Mouse (Mus musculus): ENCODE data around the gene Cfap161.

Cfap161 gene

GRCm38 (mm10) chr7:83794705-83795104 is at the start of gene Cfap161:
Gene Cfap161 (minus strand): TSS chr7:83794880.
- in situ Hi-C loops (cut with MboI, MseI): no loop called here

GRCm38 (mm10) chr7:83842486-83843259 is 48.0 kb upstream of the Cfap161 start:
- in situ Hi-C loops (cut with MboI, MseI): no loop called here

DNA sequence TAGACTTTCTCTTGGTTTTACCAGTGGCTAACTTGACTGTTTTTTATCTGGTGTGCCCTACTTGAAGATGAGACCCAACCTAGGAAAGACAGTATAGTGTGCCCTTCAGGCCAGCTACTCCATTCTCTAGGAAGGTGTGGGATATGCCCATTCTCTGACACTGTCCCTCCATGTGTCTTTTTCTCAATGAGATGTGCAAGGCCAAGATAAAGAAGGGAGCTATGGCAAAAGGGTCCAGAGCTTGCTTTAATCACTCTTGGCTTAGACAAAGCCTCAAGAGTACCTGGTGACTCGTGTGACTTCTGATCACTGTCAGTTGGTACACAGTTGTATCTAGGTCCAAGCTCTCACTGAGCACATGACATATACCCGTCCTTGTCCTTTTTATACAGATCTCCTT is 45.4 kb upstream of the Cfap161 start:
- in situ Hi-C loops (cut with MboI, MseI): no loop called here

DNA sequence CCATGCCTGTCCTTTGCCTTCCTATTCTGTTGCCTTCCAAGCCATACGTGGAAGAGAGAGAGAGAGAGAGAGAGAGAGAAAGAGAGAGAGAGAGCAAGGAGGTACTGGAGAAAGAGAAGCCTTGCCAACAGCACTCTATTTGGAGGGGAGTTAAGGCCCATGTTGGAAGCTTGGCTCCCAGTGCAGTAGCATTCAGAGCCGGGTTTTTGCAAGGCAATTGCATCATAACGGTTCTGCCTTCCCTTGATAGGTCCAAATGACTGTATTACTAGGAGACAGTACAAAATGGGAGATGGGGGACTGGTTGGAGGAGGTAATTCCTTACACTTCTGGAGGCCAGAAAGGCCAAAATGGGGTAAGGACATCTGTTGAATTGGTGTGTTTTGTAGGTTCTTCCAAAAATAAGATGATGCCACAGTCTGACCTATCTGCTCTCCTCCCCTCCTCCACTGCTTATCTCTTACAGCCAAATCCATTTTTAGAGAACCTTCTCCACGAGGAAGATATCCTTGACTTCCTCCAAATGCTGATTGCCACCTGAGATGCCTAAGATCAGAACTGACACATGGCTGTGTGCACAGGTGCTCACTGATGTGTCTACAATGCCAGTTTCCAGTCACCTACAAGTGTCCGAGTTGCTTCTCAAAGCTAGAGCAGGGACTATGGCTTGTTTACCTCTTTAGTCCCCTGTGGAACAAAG is 44.0 kb upstream of the Cfap161 start:
- in situ Hi-C loops (cut with MboI, MseI): no loop called here

DNA sequence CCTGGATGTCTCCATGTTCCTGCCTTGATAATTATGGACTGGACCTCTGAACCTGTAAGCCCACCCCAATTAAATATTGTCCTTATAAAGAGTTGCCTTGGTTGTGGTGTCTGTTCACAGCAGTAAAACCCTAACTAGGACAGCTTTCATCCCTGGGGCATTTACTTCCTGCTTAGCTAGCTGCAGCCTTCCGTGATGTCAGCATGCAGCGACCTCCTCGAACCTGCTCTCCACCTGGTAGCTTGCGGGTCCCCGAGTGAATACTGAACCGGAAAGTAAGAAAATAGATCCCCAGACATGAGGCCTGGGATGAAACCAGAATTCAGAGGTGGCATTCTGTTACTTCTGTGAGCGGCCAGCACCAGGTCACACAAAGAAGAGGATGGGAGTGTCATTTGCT is 34.7 kb upstream of the Cfap161 start:
- in situ Hi-C loops (cut with MboI, MseI): no loop called here

- in situ Hi-C loops (cut with MboI, MseI): no loop called here
These were observed 32.9 kb upstream of the Cfap161 start for GRCm38 (mm10) chr7:83827402-83828076.

- in situ Hi-C loops (cut with MboI, MseI): no loop called here
These were observed 32.1 kb upstream of the Cfap161 start for GRCm38 (mm10) chr7:83826808-83827207.

DNA sequence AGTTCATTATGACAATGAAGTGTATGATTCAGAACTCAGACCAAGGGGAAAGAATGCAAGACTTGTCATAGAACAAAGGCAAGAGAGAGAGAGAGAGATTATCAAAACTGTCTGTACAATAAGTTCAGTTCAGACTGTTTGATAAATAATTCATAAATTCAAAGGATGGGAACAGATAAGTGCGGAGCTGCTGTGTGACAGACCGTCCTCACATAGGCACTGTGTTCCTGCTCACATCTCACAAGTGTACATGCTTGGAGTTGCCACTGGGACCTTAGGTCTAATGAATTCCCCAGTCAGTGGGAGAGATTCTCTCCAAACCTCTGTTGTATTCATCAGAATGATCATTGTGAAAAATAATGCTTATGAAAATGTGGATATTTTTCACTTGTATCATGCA is 27.3 kb upstream of the Cfap161 start:
- in situ Hi-C loops (cut with MboI, MseI): no loop called here

DNA sequence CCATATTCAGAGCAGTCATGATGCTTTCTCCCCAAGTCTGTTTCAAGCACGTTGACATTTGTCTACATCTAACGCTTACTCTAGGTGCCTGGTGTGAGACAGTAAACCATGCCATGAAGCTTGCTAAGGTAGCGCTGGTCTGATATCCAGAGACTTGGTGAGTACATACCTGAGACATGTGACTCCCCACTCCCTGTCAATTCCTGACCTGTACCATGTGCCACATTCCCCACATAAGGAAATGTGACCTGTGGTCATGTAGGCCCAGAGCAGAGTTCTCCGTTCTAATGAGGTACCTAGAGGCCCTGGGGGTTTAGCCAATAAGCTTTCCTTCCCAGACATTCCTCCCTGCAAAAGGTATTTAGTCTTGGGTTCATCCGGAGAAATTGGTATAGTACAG is 22.2 kb upstream of the Cfap161 start:
- in situ Hi-C loops (cut with MboI, MseI): no loop called here

DNA sequence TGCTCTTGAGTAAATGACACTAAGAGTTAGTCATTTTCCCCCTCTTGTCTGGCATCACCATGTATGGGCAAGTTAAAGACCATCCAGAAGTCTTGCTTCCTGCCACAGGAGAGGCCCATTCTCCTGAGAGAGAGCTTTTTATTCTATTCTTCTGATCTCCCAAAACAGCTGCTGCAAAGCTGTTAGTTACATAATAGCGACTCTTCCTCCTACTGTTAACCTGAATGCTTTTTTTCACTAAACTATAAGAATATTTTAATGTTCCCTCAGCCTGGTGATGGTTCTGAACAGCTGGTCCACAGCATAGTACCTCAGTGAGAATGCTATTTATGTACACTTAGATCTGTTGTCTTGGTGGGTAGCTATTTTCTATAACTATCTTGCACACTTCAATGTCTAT is 21.0 kb upstream of the Cfap161 start:
- in situ Hi-C loops (cut with MboI, MseI): no loop called here

- in situ Hi-C loops (cut with MboI, MseI): no loop called here
These were observed 19.3 kb upstream of the Cfap161 start for GRCm38 (mm10) chr7:83813993-83814392.

DNA sequence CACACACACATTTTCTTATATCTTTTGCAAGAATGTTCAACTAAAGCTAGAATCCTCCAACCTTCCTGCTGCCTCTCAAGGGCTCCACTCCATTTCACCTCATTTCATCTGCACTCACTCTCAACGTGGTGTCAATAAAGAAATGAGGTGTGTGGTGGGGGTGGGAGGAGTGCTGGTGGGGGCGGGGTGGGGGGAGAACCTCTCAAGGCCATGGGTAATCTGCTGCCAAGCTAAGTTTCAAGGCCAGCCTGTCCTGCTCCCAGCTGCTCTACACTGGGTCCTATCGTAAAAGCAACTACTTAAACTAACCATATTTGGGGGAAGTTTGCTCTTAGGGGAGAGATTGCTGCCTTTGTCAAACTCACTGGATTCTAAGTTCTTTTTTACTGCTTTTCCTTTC is 18.8 kb upstream of the Cfap161 start:
- in situ Hi-C loops (cut with MboI, MseI): no loop called here

GRCm38 (mm10) chr7:83813016-83813415 is 18.3 kb upstream of the Cfap161 start:
- in situ Hi-C loops (cut with MboI, MseI): no loop called here

DNA sequence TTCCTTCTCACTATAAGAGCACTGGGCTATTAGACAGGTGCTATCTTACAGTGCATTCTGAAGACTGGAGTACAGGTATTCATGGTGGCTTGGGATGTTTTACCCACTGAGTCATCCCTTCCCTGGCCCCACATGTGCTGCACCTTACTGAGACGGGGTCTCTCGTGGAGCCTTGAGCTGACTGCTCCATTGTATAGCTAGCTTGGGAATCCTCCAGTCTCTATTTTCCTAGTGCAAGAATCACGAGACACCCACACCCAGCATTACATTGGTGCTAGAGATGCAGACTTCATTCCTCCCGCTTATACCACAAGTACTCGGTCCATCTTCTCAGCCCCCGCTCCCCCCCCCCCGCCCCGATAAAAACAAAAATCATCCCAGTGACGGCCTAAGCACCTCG is 17.9 kb upstream of the Cfap161 start:
- in situ Hi-C loops (cut with MboI, MseI): no loop called here

- in situ Hi-C loops (cut with MboI, MseI): no loop called here
These were observed 17.2 kb upstream of the Cfap161 start for GRCm38 (mm10) chr7:83811916-83812315.

DNA sequence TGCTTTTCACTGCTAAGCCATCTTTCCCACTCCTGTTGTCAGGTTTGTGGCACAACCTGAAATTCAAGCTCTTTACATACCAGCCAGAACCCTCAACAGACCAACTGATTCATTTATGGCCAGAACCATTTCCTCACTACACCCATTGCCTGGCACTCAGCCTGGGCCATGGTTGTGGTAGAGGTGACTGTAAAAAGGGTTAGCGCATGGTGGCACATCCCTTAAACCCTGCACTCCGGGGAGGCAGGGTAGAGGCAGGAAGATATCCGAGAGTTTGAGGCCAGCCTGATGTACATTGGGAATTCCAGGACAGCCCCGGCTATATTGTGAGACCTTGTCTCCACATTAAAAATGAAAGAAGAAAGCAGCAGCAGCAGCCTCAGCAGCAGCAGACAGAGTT is 16.8 kb upstream of the Cfap161 start:
- in situ Hi-C loops (cut with MboI, MseI): no loop called here

- in situ Hi-C loops (cut with MboI, MseI): no loop called here
These were observed 15.7 kb upstream of the Cfap161 start for GRCm38 (mm10) chr7:83810141-83811100.

- in situ Hi-C loops (cut with MboI, MseI): no loop called here
These were observed 15.0 kb upstream of the Cfap161 start for GRCm38 (mm10) chr7:83809715-83810114.

DNA sequence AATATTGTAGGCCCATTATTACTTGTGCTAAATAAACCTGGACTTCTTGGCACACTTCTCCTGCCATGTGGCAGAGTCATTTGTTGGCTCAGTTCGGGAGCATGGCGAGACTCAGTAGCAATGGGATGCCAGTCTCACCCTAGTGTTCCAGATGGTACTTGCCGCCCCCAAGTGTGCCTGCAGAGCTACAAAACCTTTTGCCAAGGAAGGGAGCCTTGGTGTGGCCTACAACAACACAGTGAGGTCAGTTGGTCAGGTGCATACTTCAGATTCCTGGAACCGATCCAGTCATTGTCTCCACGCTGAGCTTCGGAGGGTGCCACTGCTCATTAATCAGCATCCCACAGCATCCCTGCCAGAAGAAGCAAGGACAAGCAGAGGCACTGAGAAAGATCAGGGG is 14.4 kb upstream of the Cfap161 start:
- in situ Hi-C loops (cut with MboI, MseI): no loop called here

- in situ Hi-C loops (cut with MboI, MseI): no loop called here
These were observed 12.3 kb upstream of the Cfap161 start for GRCm38 (mm10) chr7:83806934-83807333.

- in situ Hi-C loops (cut with MboI, MseI): no loop called here
These were observed 9.1 kb upstream of the Cfap161 start for GRCm38 (mm10) chr7:83803777-83804176.

GRCm38 (mm10) chr7:83802509-83802908 is 7.8 kb upstream of the Cfap161 start:
- in situ Hi-C loops (cut with MboI, MseI): no loop called here
